Mouse (Mus musculus) layer of hippocampus, adult 2 months (tissue): ENCODE measurements around the gene Il9r. TPM values are rescaled to one million over a fixed set of nuclear protein-coding genes. Genes with fewer than 3 reads are reported as not detected.
A peak's percentile ranks its signal among the peaks of the same experiment; 100 is the strongest.

Experiments
- DNase-seq, 2 experiments: peaks; one replicate each; pipeline ENCODE4 v3.0.0; 2022; ENCODE audit warnings: low spot score in 2 of 2
- H3K27ac ChIP-seq: fragments of 200-600 bp; 2 replicates; pipeline ENCODE4 v1.8.1; 2022
- H3K4me3 ChIP-seq: fragments of 200-600 bp; 2 replicates; pipeline ENCODE4 v1.8.1; 2022; ENCODE audit warnings: mild to moderate bottlenecking
- CTCF ChIP-seq: fragments of 200-600 bp; conservative IDR thresholded peaks from 2 replicates; pipeline ENCODE4 v1.8.1; 2022; ENCODE audit warnings: antibody characterized with exemption, mild to moderate bottlenecking, moderate library complexity
- total RNA-seq, 2 experiments: library from RNA; stranded (reverse); gene quantifications; 2 replicates each; pipeline ENCODE4 v1.2.3; 2021

Gene Il9r
- total RNA-seq, 2 experiments from 2014 or later, result not detected

- Histone ChIP-seq H3K4me3 (no peak overlapping the region), H3K27ac (no peak overlapping the region)
- no peak for TF ChIP-seq CTCF
- no peak for DNase-seq
Observed at GRCm38 (mm10) chr11:32188881-32189280, 11.2 kb downstream of the Il9r start.

- Histone ChIP-seq H3K4me3 (no peak overlapping the region), H3K27ac (no peak overlapping the region)
- no peak for DNase-seq
- TF ChIP-seq CTCF, result peak; percentile 43
Observed at GRCm38 (mm10) chr11:32187256-32187655, 12.8 kb downstream of the Il9r start.

GRCm38 (mm10) chr11:32186031-32186430, 14.0 kb downstream of the Il9r start:
- DNase-seq, result no peak
- Histone ChIP-seq H3K27ac (no peak overlapping the region), H3K4me3 (no peak overlapping the region)
- TF ChIP-seq CTCF, result no peak

- Histone ChIP-seq H3K4me3 (no peak overlapping the region), H3K27ac (no peak overlapping the region)
- no peak for TF ChIP-seq CTCF
- DNase-seq, result no peak
Observed at GRCm38 (mm10) chr11:32184469-32184868, 15.6 kb downstream of the Il9r start.

- peak; percentile 84 for TF ChIP-seq CTCF
- peak; percentile 87 to 95 for DNase-seq
- H3K4me3 ChIP-seq, result no peak overlapping the region
- no peak overlapping the region for H3K27ac ChIP-seq
Observed at GRCm38 (mm10) chr11:32181973-32182868, 17.9 kb downstream of the Il9r start.

- no peak for DNase-seq
- no peak for TF ChIP-seq CTCF
- Histone ChIP-seq H3K27ac (no peak overlapping the region), H3K4me3 (no peak overlapping the region)
Observed at GRCm38 (mm10) chr11:32181246-32181645, 18.8 kb downstream of the Il9r start.

GRCm38 (mm10) chr11:32178506-32178905, 21.6 kb downstream of the Il9r start:
- no peak overlapping the region for H3K4me3 ChIP-seq
- no peak for DNase-seq
- no peak for TF ChIP-seq CTCF
- no peak overlapping the region for H3K27ac ChIP-seq

GRCm38 (mm10) chr11:32166683-32167082, 33.4 kb downstream of the Il9r start:
- no peak overlapping the region for H3K27ac ChIP-seq
- no peak for TF ChIP-seq CTCF
- no peak for DNase-seq
- no peak overlapping the region for H3K4me3 ChIP-seq

- DNase-seq, result peak; percentile 84 to 94
- H3K4me3 ChIP-seq, result peak overlapping the region; percentile 30
- peak overlapping the region; percentile 87 for H3K27ac ChIP-seq
- TF ChIP-seq CTCF, result peak; percentile 99
Observed at GRCm38 (mm10) chr11:32161922-32162804, 37.9 kb downstream of the Il9r start.

GRCm38 (mm10) chr11:32161500-32161899, 38.6 kb downstream of the Il9r start:
- TF ChIP-seq CTCF, result peak; percentile 62
- no peak for DNase-seq
- Histone ChIP-seq H3K4me3 (peak overlapping the region; percentile 30), H3K27ac (peak overlapping the region; percentile 87)

- peak in 1 of 2 experiments; percentile 7 for DNase-seq
- TF ChIP-seq CTCF, result no peak
- Histone ChIP-seq H3K4me3 (no peak overlapping the region), H3K27ac (peak overlapping the region; percentile 28; the same call in 1 of the 2 replicates)
Observed at GRCm38 (mm10) chr11:32160341-32160740, 39.7 kb downstream of the Il9r start.

- H3K4me3 ChIP-seq, result no peak overlapping the region
- H3K27ac ChIP-seq, result no peak overlapping the region
- DNase-seq, result peak in 1 of 2 experiments; percentile 7
- TF ChIP-seq CTCF, result no peak
Observed at GRCm38 (mm10) chr11:32159176-32159575, 40.9 kb downstream of the Il9r start.
